In the genomic region with DNA sequence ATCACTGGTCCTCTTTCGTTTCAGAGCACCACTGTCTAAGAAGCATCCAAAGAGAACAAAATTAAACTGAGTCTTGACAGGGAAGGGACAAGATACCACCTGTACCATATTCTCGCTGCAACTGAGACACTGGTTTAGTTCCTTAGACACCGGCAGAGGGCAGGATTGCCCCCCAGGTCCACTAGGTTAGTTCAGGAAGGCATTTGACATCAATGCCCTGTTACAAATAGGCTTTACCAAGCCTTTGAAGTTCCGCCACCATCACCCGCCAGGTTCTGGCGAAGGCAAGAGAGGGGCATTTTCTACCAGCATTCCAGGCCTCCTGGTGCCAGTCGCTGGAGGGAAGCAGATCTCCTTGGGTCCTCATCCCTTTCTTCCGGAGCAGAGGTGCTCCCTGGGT, we compare ENCODE assay signal across 8 mouse cellular contexts. TPM values are rescaled to one million over a fixed set of nuclear protein-coding genes. Genes with fewer than 3 reads are reported as not detected.
DNase-seq lines count a peak whose midpoint lies in the region; ATAC-seq and TF ChIP-seq lines count a peak whose summit lies in the region.

No protein-coding gene starts in this region.

- no peak overlapping the region; the same call in 1 of the 2 replicates for H3K9ac ChIP-seq in heart, embryonic 11.5 days (ENCODE audit: low read depth, low read length)
- H3K9ac ChIP-seq in ES-Bruce4 (ENCODE audit: low read depth, poor library complexity, severe bottlenecking), result no peak overlapping the region
- 0 out of 2 replicates have a peak overlapping the region, but pooled peaks have one; percentile 51 for H3K9ac ChIP-seq in forebrain, embryonic 13.5 days
- H3K9ac ChIP-seq in liver, postnatal 0 days (replicated peaks), result no peak overlapping the region

- H3K4me2 ChIP-seq in heart, embryonic 11.5 days, result peak overlapping the region; percentile 59
- H3K4me2 ChIP-seq in forebrain, embryonic 13.5 days, result peak overlapping the region; percentile 53
- H3K4me2 ChIP-seq in liver, postnatal 0 days (ENCODE audit: low read depth, low read length), result no peak overlapping the region

- 10% methylated on average over 8 of the region's 8 CpGs for WGBS in heart, embryonic 11.5 days (ENCODE audit: insufficient replicate concordance)
- WGBS in forebrain, embryonic 13.5 days, result 16% methylated on average over 8 of the region's 8 CpGs
- WGBS in liver, postnatal 0 days (ENCODE audit: insufficient replicate concordance), result 26% methylated on average over 8 of the region's 8 CpGs

- H3K36me3 ChIP-seq in heart, embryonic 11.5 days (ENCODE audit: control insufficient read depth, insufficient read depth, low read length), result no peaks in the 10 kb centered on the region
- 0 out of 2 replicates have a peak, but pooled peaks cover 4% of the 10 kb centered on the region for H3K36me3 ChIP-seq in ES-Bruce4 (ENCODE audit: control insufficient read depth, insufficient read depth, low read length, poor library complexity, severe bottlenecking)
- H3K36me3 ChIP-seq in forebrain, embryonic 13.5 days (ENCODE audit: poor library complexity, severe bottlenecking), result peaks cover 9% of the 10 kb centered on the region; the same call in 1 of the 2 replicates
- no peaks in the 10 kb centered on the region for H3K36me3 ChIP-seq in liver, postnatal 0 days (replicated peaks; ENCODE audit: insufficient read depth, low read length)

- DNase-seq in heart, postnatal 36 days, result no peak
- no peak for DNase-seq in liver, postnatal 0 days
- no peak for DNase-seq in frontal cortex, postnatal 25 days (ENCODE audit: low spot score in 2 of 2)

- intact Hi-C loops in heart, postnatal 36 days (cut with DNase I), result no loop called here

- peaks cover 3% of the 10 kb centered on the region; the same call in 1 of the 2 replicates for H3K27me3 ChIP-seq in heart, embryonic 11.5 days (ENCODE audit: control insufficient read depth, insufficient read depth, low read length)
- no peaks in the 10 kb centered on the region for H3K27me3 ChIP-seq in ES-Bruce4 (ENCODE audit: control insufficient read depth, insufficient read depth, low read length, poor library complexity, severe bottlenecking)
- H3K27me3 ChIP-seq in forebrain, embryonic 13.5 days, result peaks cover 13% of the 10 kb centered on the region
- H3K27me3 ChIP-seq in liver, postnatal 0 days (ENCODE audit: insufficient read depth, low read length), result peaks cover 8% of the 10 kb centered on the region

- H3K4me1 ChIP-seq in heart, embryonic 11.5 days (ENCODE audit: control insufficient read depth, insufficient read depth, low read length), result peaks cover 34% of the 10 kb centered on the region
- no peaks in the 10 kb centered on the region for H3K4me1 ChIP-seq in ES-Bruce4 (ENCODE audit: control insufficient read depth, insufficient read depth, low read length)
- H3K4me1 ChIP-seq in forebrain, embryonic 13.5 days, result peaks cover 20% of the 10 kb centered on the region
- H3K4me1 ChIP-seq in liver, postnatal 0 days (ENCODE audit: insufficient read depth), result no peaks in the 10 kb centered on the region

- H3K4me3 ChIP-seq in heart, embryonic 11.5 days (ENCODE audit: low read depth, low read length), result peak overlapping the region; percentile 36
- no peak overlapping the region for H3K4me3 ChIP-seq in ES-Bruce4 (ENCODE audit: low read depth, low read length)
- no peak overlapping the region; the same call in 1 of the 2 replicates for H3K4me3 ChIP-seq in forebrain, embryonic 13.5 days
- H3K4me3 ChIP-seq in liver, postnatal 0 days (ENCODE audit: low read depth, low read length), result no peak overlapping the region

- TF ChIP-seq POLR2A in ES-Bruce4 (IDR thresholded peaks at IDR 0.05; ENCODE audit: insufficient read depth, low read length), result no peak

- no peak for TF ChIP-seq EP300 in ES-Bruce4 (IDR thresholded peaks at IDR 0.05; ENCODE audit: insufficient read depth, low read depth, low read length)
- TF ChIP-seq EP300 in liver, postnatal 0 days (IDR thresholded peaks at IDR 0.05; ENCODE audit: low read depth), result no peak

- no peak for ATAC-seq in heart, embryonic 11.5 days (replicated peaks; ENCODE audit: insufficient number of reproducible peaks, low FRiP score, low TSS enrichment)
- ATAC-seq in forebrain, embryonic 13.5 days, result no peak
- ATAC-seq in liver, postnatal 0 days, result no peak
- no peak for ATAC-seq in activated CD4-positive, CD25-positive, alpha-beta regulatory T cell, adult 4 months
- ATAC-seq in frontal cortex, adult (ENCODE audit: low TSS enrichment), result no peak

- H3K9me3 ChIP-seq in heart, embryonic 11.5 days (replicated peaks; ENCODE audit: control insufficient read depth, low read length), result no peaks in the 10 kb centered on the region
- no peaks in the 10 kb centered on the region for H3K9me3 ChIP-seq in ES-Bruce4 (replicated peaks; ENCODE audit: control insufficient read depth, insufficient read depth, low read length, poor library complexity, severe bottlenecking)
- H3K9me3 ChIP-seq in forebrain, embryonic 13.5 days (replicated peaks), result no peaks in the 10 kb centered on the region
- H3K9me3 ChIP-seq in liver, postnatal 0 days (ENCODE audit: low read length), result no peaks in the 10 kb centered on the region

- peak; percentile 58 for TF ChIP-seq CTCF in ES-Bruce4 (IDR thresholded peaks at IDR 0.05; ENCODE audit: low read depth, low read length)
- TF ChIP-seq CTCF in liver, postnatal 0 days (IDR thresholded peaks at IDR 0.05; ENCODE audit: low read depth), result peak; percentile 31; the same call in 1 of the 2 replicates

- H3K27ac ChIP-seq in heart, embryonic 11.5 days (ENCODE audit: low read depth, low read length), result no peak overlapping the region
- no peak overlapping the region for H3K27ac ChIP-seq in ES-Bruce4 (ENCODE audit: insufficient read depth, low read length)
- H3K27ac ChIP-seq in forebrain, embryonic 13.5 days, result no peak overlapping the region
- H3K27ac ChIP-seq in liver, postnatal 0 days (ENCODE audit: low read depth), result no peak overlapping the region

RNA-seq across cellular contexts. Expression of a gene that starts 0.9 kb away (rescaled TPM):
- 1.2 and 1.4 TPM in 2 replicates for polyA plus RNA-seq in heart, embryonic 11.5 days (2014; fragmentation: Nextera tagmentation; extraction: Ambion mirVana)
- total RNA-seq in heart, postnatal 36 days (2021), result under 1 TPM in 1 of 2 experiments, not detected in 1; 0.33 TPM
- 0.56 and 1.7 TPM in 2 replicates for polyA plus RNA-seq in ES-Bruce4 (2011; ENCODE audit: insufficient read depth, insufficient read length, low read depth, missing spikeins)
- 1.9 TPM in 2 replicates for polyA plus RNA-seq in forebrain, embryonic 13.5 days (2015; fragmentation: Nextera tagmentation; extraction: Ambion mirVana)
- not detected in 2 replicates for polyA plus RNA-seq in liver, postnatal 0 days (2015; fragmentation: Nextera tagmentation; extraction: Ambion mirVana)
- under 1 TPM in 1 of 2 experiments, not detected in 1; 0.42 TPM for polyA plus RNA-seq in activated CD4-positive, CD25-positive, alpha-beta regulatory T cell, adult 4 months (2017; shearing (Covaris generic))

RNA-seq across cellular contexts. Expression of a gene that starts 19.0 kb away (rescaled TPM):
- polyA plus RNA-seq in heart, embryonic 11.5 days (2014; fragmentation: Nextera tagmentation; extraction: Ambion mirVana), result 205 and 243 TPM in 2 replicates
- total RNA-seq in heart, postnatal 36 days (2021), result 100 to 1,000 TPM; 135 to 138 TPM
- polyA plus RNA-seq in ES-Bruce4 (2011; ENCODE audit: insufficient read depth, insufficient read length, low read depth, missing spikeins), result 148 and 151 TPM in 2 replicates
- polyA plus RNA-seq in forebrain, embryonic 13.5 days (2015; fragmentation: Nextera tagmentation; extraction: Ambion mirVana), result 80.3 and 85.9 TPM in 2 replicates
- 55.5 and 61.1 TPM in 2 replicates for polyA plus RNA-seq in liver, postnatal 0 days (2015; fragmentation: Nextera tagmentation; extraction: Ambion mirVana)
- 10 to 100 TPM; 21.9 to 23.7 TPM for polyA plus RNA-seq in activated CD4-positive, CD25-positive, alpha-beta regulatory T cell, adult 4 months (2017; shearing (Covaris generic))
